In the genomic region with DNA sequence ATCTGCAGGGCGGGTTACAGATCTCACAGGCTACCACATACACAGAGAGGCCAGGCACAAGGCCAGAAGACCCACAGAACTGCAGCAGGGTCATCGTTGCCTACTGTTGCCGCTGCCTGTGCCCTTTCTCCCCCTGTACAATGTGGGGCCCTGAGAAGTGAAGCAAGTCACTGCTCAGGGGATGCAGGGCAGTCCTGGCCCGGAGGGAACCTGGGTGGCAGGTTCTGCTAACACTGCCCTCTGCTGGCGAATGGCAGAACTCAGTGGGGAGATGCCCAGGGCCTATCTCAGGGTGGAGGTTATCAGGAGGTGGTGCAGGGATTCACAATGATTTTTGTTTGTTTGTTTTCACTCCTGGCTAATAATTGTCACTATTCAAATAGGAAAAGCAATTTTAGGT, we compare ENCODE assay signal across 8 mouse cellular contexts. TPM values are rescaled to one million over a fixed set of nuclear protein-coding genes. Genes with fewer than 3 reads are reported as not detected.
DNase-seq lines count a peak whose midpoint lies in the region; ATAC-seq and TF ChIP-seq lines count a peak whose summit lies in the region.

No protein-coding gene starts in this region.

- TF ChIP-seq CTCF in cerebellum, adult 2 months (IDR thresholded peaks at IDR 0.05; ENCODE audit: borderline replicate concordance, insufficient read depth, low read depth, low read length) = peak; percentile 97

- H3K4me1 ChIP-seq in cerebellum, adult 2 months (ENCODE audit: control insufficient read depth, insufficient read depth, low read length) = peaks cover 16% of the 10 kb centered on the region
- H3K4me1 ChIP-seq in forebrain, embryonic 16.5 days (replicated peaks; ENCODE audit: control insufficient read depth, insufficient read depth, low read length) = peaks cover 6% of the 10 kb centered on the region; the same call in 1 of the 2 replicates
- no peaks in the 10 kb centered on the region for H3K4me1 ChIP-seq in hindbrain, embryonic 14.5 days (replicated peaks; ENCODE audit: control insufficient read depth, insufficient read depth, low read length)

- peak; percentile 92 for DNase-seq in NIH3T3 (ENCODE audit: low read depth)
- DNase-seq in cerebellum, adult 2 months = peak; percentile 74 to 85
- peak; percentile 78 for DNase-seq in hindbrain, embryonic 14.5 days (ENCODE audit: low spot score)
- DNase-seq in layer of hippocampus, postnatal 14 days (ENCODE audit: low spot score in 2 of 2) = peak; percentile 76 to 77
- peak; percentile 80 for DNase-seq in lung, postnatal 36 days
- peak; percentile 78 to 86 for DNase-seq in right cerebral cortex, adult 2 months (ENCODE audit: low spot score in 2 of 2)
- DNase-seq in urinary bladder, adult 2 months (ENCODE audit: low spot score) = peak; percentile 64

- no peak overlapping the region for H3K4me3 ChIP-seq in cerebellum, adult 2 months (replicated peaks; ENCODE audit: insufficient read depth, low read depth, low read length)
- H3K4me3 ChIP-seq in forebrain, embryonic 16.5 days (replicated peaks; ENCODE audit: low read length) = no peak overlapping the region
- no peak overlapping the region for H3K4me3 ChIP-seq in hindbrain, embryonic 14.5 days (replicated peaks; ENCODE audit: low read length)

- H3K36me3 ChIP-seq in forebrain, embryonic 16.5 days (ENCODE audit: control insufficient read depth, insufficient read depth) = 0 out of 2 replicates have a peak, but pooled peaks cover 3% of the 10 kb centered on the region
- H3K36me3 ChIP-seq in hindbrain, embryonic 14.5 days (replicated peaks; ENCODE audit: control insufficient read depth, insufficient read depth) = peaks cover 26% of the 10 kb centered on the region

- TF ChIP-seq POLR2A in cerebellum, adult 2 months (IDR thresholded peaks at IDR 0.05; ENCODE audit: borderline replicate concordance, insufficient read depth, low read length) = no peak

- H3K27me3 ChIP-seq in cerebellum, adult 2 months (ENCODE audit: control insufficient read depth, insufficient read depth, low read length) = no peaks in the 10 kb centered on the region
- H3K27me3 ChIP-seq in forebrain, embryonic 16.5 days (replicated peaks; ENCODE audit: control insufficient read depth, insufficient read depth, low read length) = no peaks in the 10 kb centered on the region
- H3K27me3 ChIP-seq in hindbrain, embryonic 14.5 days (ENCODE audit: control insufficient read depth, insufficient read depth, low read length) = no peaks in the 10 kb centered on the region

- 31% methylated on average over 5 of the region's 5 CpGs for WGBS in cerebellum, adult 2 months
- 31% methylated on average over 5 of the region's 5 CpGs for WGBS in forebrain, embryonic 16.5 days
- 34% methylated on average over 5 of the region's 5 CpGs for WGBS in hindbrain, embryonic 14.5 days

- H3K4me2 ChIP-seq in forebrain, embryonic 16.5 days (ENCODE audit: low read length) = no peak overlapping the region
- no peak overlapping the region for H3K4me2 ChIP-seq in hindbrain, embryonic 14.5 days (replicated peaks)

- peak; percentile 81 for ATAC-seq in forebrain, embryonic 16.5 days
- ATAC-seq in hindbrain, embryonic 14.5 days (ENCODE audit: low FRiP score) = 0 out of 2 replicates have a peak, but pooled peaks have one; percentile 43

- no peak overlapping the region for H3K9ac ChIP-seq in forebrain, embryonic 16.5 days (replicated peaks; ENCODE audit: low read depth, low read length)
- no peak overlapping the region for H3K9ac ChIP-seq in hindbrain, embryonic 14.5 days

- no peak overlapping the region for H3K27ac ChIP-seq in cerebellum, adult 2 months (ENCODE audit: insufficient read depth, low read length)
- H3K27ac ChIP-seq in forebrain, embryonic 16.5 days (ENCODE audit: low read length) = no peak overlapping the region
- H3K27ac ChIP-seq in hindbrain, embryonic 14.5 days = no peak overlapping the region

- H3K9me3 ChIP-seq in forebrain, embryonic 16.5 days (ENCODE audit: control insufficient read depth, low read length) = no peaks in the 10 kb centered on the region
- H3K9me3 ChIP-seq in hindbrain, embryonic 14.5 days (ENCODE audit: control insufficient read depth, low read length) = no peaks in the 10 kb centered on the region

RNA-seq across cellular contexts. Expression of gene Tamm41, which starts 29.9 kb away (rescaled TPM):
- 28.5 and 32.4 TPM in 2 replicates for polyA plus RNA-seq in cerebellum, adult 2 months (2012; rRNA removed)
- 54.2 and 58.2 TPM in 2 replicates for polyA plus RNA-seq in forebrain, embryonic 16.5 days (2015; fragmentation: Nextera tagmentation; extraction: Ambion mirVana)
- polyA plus RNA-seq in hindbrain, embryonic 14.5 days (2014; fragmentation: Nextera tagmentation; extraction: Ambion mirVana) = 51.8 and 53.8 TPM in 2 replicates
- 10 to 100 TPM; 19.9 to 21.2 TPM for total RNA-seq in layer of hippocampus, postnatal 14 days (2021)
- 12.5 and 15.5 TPM in 2 replicates for polyA plus RNA-seq in urinary bladder, adult 2 months (2012; rRNA removed)

RNA-seq across cellular contexts. Expression of gene Vgll4, which starts 37.9 kb away (rescaled TPM):
- polyA plus RNA-seq in cerebellum, adult 2 months (2012; rRNA removed) = 22.3 and 23.9 TPM in 2 replicates
- 74.3 and 79.0 TPM in 2 replicates for polyA plus RNA-seq in forebrain, embryonic 16.5 days (2015; fragmentation: Nextera tagmentation; extraction: Ambion mirVana)
- 37.9 and 38.4 TPM in 2 replicates for polyA plus RNA-seq in hindbrain, embryonic 14.5 days (2014; fragmentation: Nextera tagmentation; extraction: Ambion mirVana)
- 10 to 100 TPM; 33.3 to 36.2 TPM for total RNA-seq in layer of hippocampus, postnatal 14 days (2021)
- polyA plus RNA-seq in urinary bladder, adult 2 months (2012; rRNA removed) = 32.1 and 33.7 TPM in 2 replicates
